26 mouse cellular contexts compared by ENCODE assay signal in genomic region chr9:30618181-30618580, GRCm38 (mm10).
DNase-seq lines count a peak whose midpoint lies in the region; ATAC-seq and TF ChIP-seq lines count a peak whose summit lies in the region.
"Had no signal": no experiment of that assay in that cellular context is flagged by ENCODE, and none has a peak within 500 bp of the region (broad histone marks: within the 10 kb centered on the region; RNA-seq: fewer than 3 reads in every experiment).

No protein-coding gene starts in this region.

- H3K36me3 ChIP-seq in midbrain, embryonic 15.5 days (replicated peaks): no peaks in the 10 kb centered on the region
- H3K36me3 ChIP-seq in midbrain, embryonic 10.5 days: no peaks in the 10 kb centered on the region
- H3K36me3 ChIP-seq: embryonic facial prominence, embryonic 13.5 days; embryonic facial prominence, embryonic 15.5 days; forebrain, embryonic 10.5 days; forebrain, embryonic 12.5 days; G1E had no signal

- TF ChIP-seq POLR2A in embryonic fibroblast, embryonic 13.5 days (IDR thresholded peaks at IDR 0.05; ENCODE audit: low read depth, low read length): no peak

- TF ChIP-seq CTCF in embryonic fibroblast, embryonic 13.5 days (IDR thresholded peaks at IDR 0.05; ENCODE audit: borderline replicate concordance, insufficient read depth, low read length): no peak

- H3K9ac ChIP-seq in midbrain, embryonic 15.5 days: no peak overlapping the region
- H3K9ac ChIP-seq: embryonic facial prominence, embryonic 13.5 days; embryonic facial prominence, embryonic 15.5 days; forebrain, embryonic 12.5 days had no signal

- WGBS in midbrain, embryonic 15.5 days: 78% methylated on average over 2 of the region's 2 CpGs
- WGBS in midbrain, embryonic 10.5 days: 80% methylated on average over 2 of the region's 2 CpGs

- no peak overlapping the region for H3K4me2 ChIP-seq in midbrain, embryonic 15.5 days
- H3K4me2 ChIP-seq: embryonic facial prominence, embryonic 13.5 days; embryonic facial prominence, embryonic 15.5 days; forebrain, embryonic 12.5 days had no signal

- H3K9me3 ChIP-seq in midbrain, embryonic 15.5 days: no peaks in the 10 kb centered on the region
- no peaks in the 10 kb centered on the region for H3K9me3 ChIP-seq in midbrain, embryonic 10.5 days (replicated peaks)
- H3K9me3 ChIP-seq: embryonic facial prominence, embryonic 13.5 days; embryonic facial prominence, embryonic 15.5 days; forebrain, embryonic 10.5 days; forebrain, embryonic 12.5 days; G1E had no signal

- no peak for ATAC-seq in midbrain, embryonic 15.5 days (replicated peaks)
- ATAC-seq in megakaryocyte, adult 5-6 weeks (ENCODE audit: poor library complexity, severe bottlenecking): no peak
- ATAC-seq in megakaryocyte progenitor cell, adult 5-6 weeks (replicated peaks; ENCODE audit: poor library complexity): no peak
- ATAC-seq: activated CD4-positive, CD25-positive, alpha-beta regulatory T cell, adult 4 months; CD4-positive, CD25-positive, alpha-beta regulatory T cell, adult 4 months; forebrain, embryonic 14.5 days; forebrain, embryonic 16.5 days; Patski had no signal

- peaks cover 8% of the 10 kb centered on the region; the same call in 1 of the 2 replicates for H3K4me1 ChIP-seq in midbrain, embryonic 15.5 days
- no peaks in the 10 kb centered on the region for H3K4me1 ChIP-seq in midbrain, embryonic 10.5 days
- peaks cover 4% of the 10 kb centered on the region; the same call in 1 of the 2 replicates for H3K4me1 ChIP-seq in embryonic fibroblast, embryonic 13.5 days (ENCODE audit: control insufficient read depth, insufficient read depth, low read length)
- H3K4me1 ChIP-seq: embryonic facial prominence, embryonic 15.5 days; forebrain, embryonic 12.5 days had no signal

- H3K27ac ChIP-seq in midbrain, embryonic 15.5 days: 0 out of 2 replicates have a peak overlapping the region, but pooled peaks have one; percentile 2
- H3K27ac ChIP-seq in midbrain, embryonic 10.5 days (replicated peaks): no peak overlapping the region
- H3K27ac ChIP-seq in embryonic fibroblast, embryonic 13.5 days (ENCODE audit: insufficient read depth, low read length): peak overlapping the region; percentile 26; the same call in 1 of the 2 replicates
- H3K27ac ChIP-seq: embryonic facial prominence, embryonic 13.5 days; embryonic facial prominence, embryonic 15.5 days; forebrain, embryonic 10.5 days; forebrain, embryonic 12.5 days had no signal

- no peak for DNase-seq in midbrain, embryonic 10.5 days (ENCODE audit: low spot score)
- DNase-seq: adrenal gland, adult 8-10 months; adrenal gland, postnatal 14 days; adrenal gland, postnatal 36 days; B cell, adult 2 months; cerebellum, adult 11-12 months; cerebellum, adult 2 months; cerebellum, adult 9-10 months; cerebellum, postnatal 10 days; cerebellum, postnatal 25 days; embryo, embryonic 11 days had no signal

- H3K27me3 ChIP-seq in midbrain, embryonic 15.5 days (replicated peaks): no peaks in the 10 kb centered on the region
- H3K27me3 ChIP-seq in midbrain, embryonic 10.5 days (ENCODE audit: low read depth, poor library complexity, severe bottlenecking): no peaks in the 10 kb centered on the region
- H3K27me3 ChIP-seq: CH12.LX; embryonic facial prominence, embryonic 13.5 days; embryonic facial prominence, embryonic 15.5 days; forebrain, embryonic 12.5 days; Patski had no signal

- no peak overlapping the region for H3K4me3 ChIP-seq in midbrain, embryonic 15.5 days
- H3K4me3 ChIP-seq in midbrain, embryonic 10.5 days: no peak overlapping the region
- no peak overlapping the region for H3K4me3 ChIP-seq in embryonic fibroblast, embryonic 13.5 days (ENCODE audit: insufficient read depth, low read length)
- H3K4me3 ChIP-seq: embryonic facial prominence, embryonic 13.5 days; embryonic facial prominence, embryonic 15.5 days; forebrain, embryonic 10.5 days; forebrain, embryonic 12.5 days had no signal
